Mouse (Mus musculus) CH12.LX (cell line): ENCODE results near the gene Mprip. TPM values are rescaled to one million over a fixed set of nuclear protein-coding genes. Genes with fewer than 3 reads are reported as not detected.

ENCODE experiments used
- DNase-seq: peaks from one replicate; pipeline ENCODE4 v3.0.0-alpha.2; 2013; ENCODE audit errors: extremely low read depth
- H3K27ac ChIP-seq: 2 replicates; pipeline ENCODE4 v1.5.1; 2012; ENCODE audit warnings: low read depth, mild to moderate bottlenecking, control low read depth, moderate library complexity; ENCODE audit not compliant: insufficient read depth
- H3K27me3 ChIP-seq: replicated peaks from 2 replicates; pipeline ENCODE3; 2012; ENCODE audit warnings: inconsistent platforms
- H3K36me3 ChIP-seq, 2 experiments: replicated peaks in 1 of 2; 2 replicates each; pipeline versions ENCODE3 to v1.6.1; 2012; ENCODE audit warnings: inconsistent platforms in 1 of 2, low read length in 1 of 2, mild to moderate bottlenecking in 1 of 2, mixed read lengths in 1 of 2, moderate library complexity in 1 of 2; ENCODE audit not compliant: control insufficient read depth in 1 of 2, insufficient read depth in 1 of 2
- H3K4me1 ChIP-seq, 2 experiments: 2 replicates each; pipeline ENCODE4 v1.6.1; 2012; ENCODE audit warnings: inconsistent platforms in 1 of 2, moderate library complexity in 1 of 2; ENCODE audit not compliant: insufficient read depth in 2 of 2, control insufficient read depth in 1 of 2
- H3K4me2 ChIP-seq: 2 replicates; pipeline ENCODE4 v1.6.1; 2012; ENCODE audit warnings: low read depth, mild to moderate bottlenecking, control low read depth; ENCODE audit not compliant: poor library complexity, insufficient read depth, severe bottlenecking
- H3K4me3 ChIP-seq, 3 experiments: fragments of 150-350 bp in 1 of 3; sonication (generic) in 1 of 3; replicated peaks in 1 of 3; 2 replicates each; pipeline versions ENCODE3 to v1.5.1; 2011 to 2012; ENCODE audit warnings: low read depth in 2 of 3, low read length in 2 of 3, mild to moderate bottlenecking in 2 of 3, moderate library complexity in 2 of 3, control low read depth in 1 of 3, improper control_type of control experiment in 1 of 3, inconsistent platforms in 1 of 3, mixed read lengths in 1 of 3; ENCODE audit not compliant: poor library complexity in 1 of 3
- H3K79me2 ChIP-seq: replicated peaks from 2 replicates; pipeline ENCODE4 v1.6.1; 2012; ENCODE audit warnings: mild to moderate bottlenecking, moderate library complexity; ENCODE audit not compliant: control insufficient read depth, poor library complexity, insufficient read depth, severe bottlenecking; ENCODE audit errors: extremely low read depth
- H3K9ac ChIP-seq: 2 replicates; pipeline ENCODE4 v1.6.1; 2012; ENCODE audit warnings: low read depth, mild to moderate bottlenecking, control low read depth, moderate library complexity; ENCODE audit not compliant: insufficient read depth
- H3K9me3 ChIP-seq: replicated peaks from 2 replicates; pipeline ENCODE3; 2012; ENCODE audit warnings: low read length, inconsistent platforms, mixed read lengths
- BHLHE40 ChIP-seq: IDR thresholded peaks from 2 replicates; pipeline ENCODE4 v1.6.1; 2011; ENCODE audit warnings: mild to moderate bottlenecking, low read depth, low read length, improper control_type of control experiment
- CHD1 ChIP-seq: IDR thresholded peaks from 2 replicates; pipeline ENCODE4 v1.6.1; 2012; ENCODE audit warnings: low read depth, low read length, improper control_type of control experiment, inconsistent platforms
- CHD2 ChIP-seq: IDR thresholded peaks from 2 replicates; pipeline ENCODE4 v1.6.1; 2011; ENCODE audit warnings: low read length, improper control_type of control experiment
- E2F4 ChIP-seq: IDR thresholded peaks from 2 replicates; pipeline ENCODE4 v1.6.1; 2011; ENCODE audit warnings: low read depth, low read length, improper control_type of control experiment; ENCODE audit not compliant: insufficient replicate concordance
- EP300 ChIP-seq: IDR thresholded peaks from 2 replicates; pipeline ENCODE4 v1.6.1; 2011; ENCODE audit warnings: low read length, improper control_type of control experiment
- GABPA ChIP-seq: IDR thresholded peaks from 2 replicates; pipeline ENCODE4 v1.6.1; 2012; ENCODE audit warnings: low read depth, low read length, improper control_type of control experiment, inconsistent platforms; ENCODE audit not compliant: insufficient replicate concordance
- IRF4 ChIP-seq: IDR thresholded peaks from 2 replicates; pipeline ENCODE4 v1.6.1; 2014; ENCODE audit warnings: low read depth, mild to moderate bottlenecking, inconsistent platforms, low read length, improper control_type of control experiment
- JUN ChIP-seq: IDR thresholded peaks from 2 replicates; pipeline ENCODE4 v1.6.1; 2011; ENCODE audit warnings: low read depth, mild to moderate bottlenecking, low read length, improper control_type of control experiment, moderate library complexity; ENCODE audit not compliant: insufficient read depth
- JUND ChIP-seq: conservative IDR thresholded peaks from 2 replicates; pipeline ENCODE4 v1.6.1; 2011; ENCODE audit warnings: low read depth, low read length, improper control_type of control experiment
- MAFK ChIP-seq: IDR thresholded peaks from 2 replicates; pipeline ENCODE4 v1.6.1; 2011; ENCODE audit warnings: low read length, improper control_type of control experiment; ENCODE audit not compliant: insufficient replicate concordance
- MAZ ChIP-seq: IDR thresholded peaks from 2 replicates; pipeline ENCODE4 v1.6.1; 2012; ENCODE audit warnings: low read depth, mild to moderate bottlenecking, inconsistent platforms, low read length, improper control_type of control experiment, moderate library complexity
- MEF2A ChIP-seq: IDR thresholded peaks from 2 replicates; pipeline ENCODE4 v1.6.1; 2014; ENCODE audit warnings: low read depth, mild to moderate bottlenecking, inconsistent platforms, low read length, improper control_type of control experiment, borderline replicate concordance
- MXI1 ChIP-seq: IDR thresholded peaks from 2 replicates; pipeline ENCODE4 v1.6.1; 2011; ENCODE audit warnings: mild to moderate bottlenecking, low read depth, low read length, improper control_type of control experiment
- MYC ChIP-seq: IDR thresholded peaks from 2 replicates; pipeline ENCODE4 v1.6.1; 2011; ENCODE audit warnings: low read depth, mild to moderate bottlenecking, improper control_type of control experiment, low read length
- NELFE ChIP-seq: IDR thresholded peaks from 2 replicates; pipeline ENCODE4 v1.6.1; 2011; ENCODE audit warnings: low read depth, low read length, improper control_type of control experiment
- NRF1 ChIP-seq: IDR thresholded peaks from 2 replicates; pipeline ENCODE4 v1.6.1; 2014; ENCODE audit warnings: low read depth, mild to moderate bottlenecking, inconsistent platforms, low read length, improper control_type of control experiment, moderate library complexity
- PAX5 ChIP-seq: IDR thresholded peaks from 2 replicates; pipeline ENCODE4 v1.6.1; 2012; ENCODE audit warnings: low read length, inconsistent platforms, mixed read lengths
- POLR2A ChIP-seq: IDR thresholded peaks from 2 replicates; pipeline ENCODE4 v1.6.1; 2011; ENCODE audit warnings: low read depth, mild to moderate bottlenecking, improper control_type of control experiment, low read length
- POLR2AphosphoS2 ChIP-seq: IDR thresholded peaks from 2 replicates; pipeline ENCODE4 v1.6.1; 2011; ENCODE audit warnings: low read depth, low read length, improper control_type of control experiment
- RAD21 ChIP-seq: IDR thresholded peaks from 2 replicates; pipeline ENCODE4 v1.6.1; 2011; ENCODE audit warnings: low read depth, mild to moderate bottlenecking, low read length, improper control_type of control experiment, moderate library complexity
- RCOR1 ChIP-seq: conservative IDR thresholded peaks from 2 replicates; pipeline ENCODE4 v1.6.1; 2012; ENCODE audit warnings: low read depth, mild to moderate bottlenecking, inconsistent platforms, low read length, improper control_type of control experiment
- SIN3A ChIP-seq: IDR thresholded peaks from 2 replicates; pipeline ENCODE4 v1.6.1; 2012; ENCODE audit warnings: low read length, improper control_type of control experiment, inconsistent platforms
- SMC3 ChIP-seq: IDR thresholded peaks from 2 replicates; pipeline ENCODE4 v1.6.1; 2011; ENCODE audit warnings: low read depth, low read length, improper control_type of control experiment
- TCF12 ChIP-seq: IDR thresholded peaks from 2 replicates; pipeline ENCODE4 v1.6.1; 2014; ENCODE audit warnings: low read depth, mild to moderate bottlenecking, inconsistent platforms, low read length, improper control_type of control experiment
- UBTF ChIP-seq: IDR thresholded peaks from 2 replicates; pipeline ENCODE4 v1.6.1; 2012; ENCODE audit warnings: low read depth, mild to moderate bottlenecking, inconsistent platforms, low read length, improper control_type of control experiment, moderate library complexity
- USF1 ChIP-seq: IDR thresholded peaks from 2 replicates; pipeline ENCODE4 v1.6.1; 2014; ENCODE audit warnings: low read depth, mild to moderate bottlenecking, inconsistent platforms, low read length, improper control_type of control experiment
- USF2 ChIP-seq: conservative IDR thresholded peaks from 2 replicates; pipeline ENCODE4 v1.6.1; 2011; ENCODE audit warnings: low read depth, low read length, improper control_type of control experiment
- ZC3H11A ChIP-seq: IDR thresholded peaks from 2 replicates; pipeline ENCODE4 v1.6.1; 2012; ENCODE audit warnings: low read depth, mild to moderate bottlenecking, inconsistent platforms, low read length, improper control_type of control experiment
- ZMIZ1 ChIP-seq: IDR thresholded peaks from 2 replicates; pipeline ENCODE4 v1.6.1; 2012; ENCODE audit warnings: low read depth, mild to moderate bottlenecking, inconsistent platforms, low read length, improper control_type of control experiment
- ZNF384 ChIP-seq: IDR thresholded peaks from 2 replicates; pipeline ENCODE4 v1.6.1; 2012; ENCODE audit warnings: low read depth, low read length, improper control_type of control experiment, inconsistent platforms
- dilution Hi-C: fragments of 300-500 bp; cut with MboI; formaldehyde crosslinking; loops from 2 replicates; pipeline ENCODE4 v1.14.3; 2020; ENCODE audit warnings: low sequenced_read_pairs; ENCODE audit not compliant: extremely low pct_unique_long_range_greater_than_20kb, extremely low pct_ligation_motif_present
- in situ Hi-C: fragments of 300-500 bp; cut with MboI; formaldehyde crosslinking; loops from 3 replicates; pipeline ENCODE4 v1.14.3; 2019; ENCODE audit warnings: low sequenced_read_pairs, low pct_ligation_motif_present, low pct_unique_long_range_greater_than_20kb, mixed read lengths
- polyA plus RNA-seq: library from polyadenylated mRNA; unstranded; fragments of >175 nt; gene quantifications from 2 replicates; pipeline ENCODE4 v1.2.1, GENCODE M21; 2012; ENCODE audit warnings: low read depth; ENCODE audit not compliant: insufficient read length
- total RNA-seq, 2 experiments: library from RNA; depleted of rRNA; stranded (reverse); fragments of 300-350 nt in 1 of 2; fragments of >200 nt in 1 of 2; gene quantifications; 2 replicates each; pipeline ENCODE4 v1.2.3; 2012 to 2014

The Mprip gene
- total and polyA plus RNA-seq, 3 experiments: 50.6 to 59.5 (median 56.4) TPM

- Histone ChIP-seq H3K9ac (no peak overlapping the region), H3K27ac (no peak overlapping the region), H3K4me2 (no peak overlapping the region), H3K79me2 (no peaks in the 10 kb centered on the region), H3K36me3 (no peaks in the 10 kb centered on the region), H3K27me3 (peaks cover 31% of the 10 kb centered on the region), H3K9me3 (no peaks in the 10 kb centered on the region), H3K4me1 (peaks cover 0 to 6% of the 10 kb centered on the region in 2 experiments; a peak in 2 of 4 replicates), H3K4me3 (no peak overlapping the region)
- in situ Hi-C loops (loop anchor here (5.0 kb wide), 1 partner anchor 40 kb away; no protein-coding TSS in a partner anchor), dilution Hi-C loops (no loop called here)
- TF ChIP-seq RAD21: no peak
- TF ChIP-seq IRF4: no peak
- no peak for TF ChIP-seq MYC
- no peak for TF ChIP-seq POLR2AphosphoS2
- TF ChIP-seq POLR2A: no peak
- no peak for TF ChIP-seq NELFE
- TF ChIP-seq CHD2: no peak
- TF ChIP-seq CHD1: no peak
- no peak for TF ChIP-seq USF2
- TF ChIP-seq JUN: no peak
- no peak for TF ChIP-seq SIN3A
- TF ChIP-seq MAZ: no peak
- no peak for TF ChIP-seq ZC3H11A
- TF ChIP-seq USF1: no peak
- no peak for DNase-seq
Measured at GRCm38 (mm10) chr11:59642420-59642819, 18.7 kb upstream of the Mprip start.

- TF ChIP-seq UBTF (no peak), EP300 (no peak), CHD2 (no peak), SIN3A (no peak), PAX5 (no peak), E2F4 (no peak), RCOR1 (no peak), JUN (no peak), MAFK (no peak), GABPA (no peak), JUND (no peak), TCF12 (no peak), MXI1 (no peak), ZNF384 (no peak), SMC3 (no peak), BHLHE40 (no peak), ZMIZ1 (no peak), NRF1 (no peak), MEF2A (no peak), IRF4 (no peak)
- no peak for DNase-seq
- Histone ChIP-seq H3K4me1 (peaks cover 0 to 2% of the 10 kb centered on the region in 2 experiments; a peak in 1 of 4 replicates), H3K36me3 (no peaks in the 10 kb centered on the region), H3K9ac (no peak overlapping the region), H3K79me2 (no peaks in the 10 kb centered on the region), H3K27me3 (peaks cover 45% of the 10 kb centered on the region), H3K4me3 (no peak overlapping the region), H3K9me3 (no peaks in the 10 kb centered on the region), H3K4me2 (no peak overlapping the region), H3K27ac (no peak overlapping the region)
- in situ Hi-C loops (no loop called here), dilution Hi-C loops (no loop called here)
Measured at GRCm38 (mm10) chr11:59645036-59645435, 16.1 kb upstream of the Mprip start.
